ENCODE assay signal across 42 mouse cellular contexts in the genomic region with DNA sequence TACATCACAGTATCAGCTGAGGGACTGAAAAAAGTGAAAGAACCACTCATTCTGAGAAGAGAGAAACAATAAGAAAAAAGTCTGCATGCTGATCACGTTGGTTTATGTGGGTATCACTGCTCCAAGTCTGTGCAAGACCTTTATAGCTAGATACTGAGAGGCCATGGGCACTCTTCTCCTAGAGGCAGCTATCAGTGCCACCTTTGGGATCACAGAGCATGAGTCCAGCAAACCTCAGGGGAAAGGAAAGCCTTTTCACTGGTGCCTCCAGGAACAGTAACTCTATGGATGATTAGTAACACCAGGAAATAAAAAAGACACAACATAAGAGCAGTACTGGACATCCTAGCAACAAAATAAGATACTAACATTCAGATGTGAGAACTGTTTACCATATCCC. TPM values are rescaled to one million over a fixed set of nuclear protein-coding genes. Genes with fewer than 3 reads are reported as not detected.
"Had no signal": no experiment of that assay in that cellular context is flagged by ENCODE, and none has a peak within 500 bp of the region (broad histone marks: within the 10 kb centered on the region; RNA-seq: fewer than 3 reads in every experiment).

A gene (minus strand): TSS at position 101 of the 400 bp plus-strand sequence.

- ATAC-seq: hindbrain, embryonic 16.5 days; inflammation-experienced regulatory T-cells, adult 6 months; intestine, embryonic 15.5 days; intestine, embryonic 16.5 days; intestine, postnatal 0 days had no signal

- DNase-seq: heart, postnatal 10 days; heart, postnatal 14 days; heart, postnatal 36 days; heart, postnatal 4 days; kidney, adult 11 months; kidney, adult 18-20 months; kidney, adult 2 months; kidney, adult 8-10 months; kidney, adult 9 months; kidney, postnatal 10 days; kidney, postnatal 14 days; kidney, postnatal 25 days; kidney, postnatal 36 days; kidney, postnatal 4 days; layer of hippocampus, adult 9-11 months; layer of hippocampus, postnatal 36 days had no signal

- H3K4me3 ChIP-seq: heart, embryonic 10.5 days; heart, embryonic 12.5 days; heart, embryonic 13.5 days; heart, embryonic 15.5 days; hindbrain, embryonic 10.5 days; hindbrain, embryonic 12.5 days; hindbrain, embryonic 13.5 days; hindbrain, embryonic 15.5 days; intestine, embryonic 15.5 days; kidney, embryonic 15.5 days; layer of hippocampus, adult 2 months had no signal

- H3K27ac ChIP-seq: heart, embryonic 10.5 days; heart, embryonic 13.5 days; heart, embryonic 15.5 days; hindbrain, embryonic 10.5 days; hindbrain, embryonic 12.5 days; hindbrain, embryonic 13.5 days; hindbrain, embryonic 14.5 days; hindbrain, embryonic 15.5 days; intestine, embryonic 15.5 days; kidney, embryonic 15.5 days; kidney, postnatal 0 days; layer of hippocampus, adult 2 months had no signal

- H3K9ac ChIP-seq: heart, embryonic 12.5 days; heart, embryonic 13.5 days; heart, embryonic 15.5 days; hindbrain, embryonic 12.5 days; hindbrain, embryonic 13.5 days; hindbrain, embryonic 14.5 days; hindbrain, embryonic 15.5 days; intestine, embryonic 15.5 days; kidney, embryonic 15.5 days had no signal

- H3K27me3 ChIP-seq: heart, embryonic 12.5 days; heart, embryonic 13.5 days; heart, embryonic 15.5 days; hindbrain, embryonic 12.5 days; hindbrain, embryonic 13.5 days; hindbrain, embryonic 15.5 days; intestine, embryonic 15.5 days; kidney, embryonic 15.5 days had no signal

- H3K9me3 ChIP-seq: heart, embryonic 10.5 days; heart, embryonic 12.5 days; heart, embryonic 13.5 days; heart, embryonic 15.5 days; hindbrain, embryonic 10.5 days; hindbrain, embryonic 12.5 days; hindbrain, embryonic 13.5 days; hindbrain, embryonic 15.5 days; intestine, embryonic 15.5 days; kidney, embryonic 15.5 days had no signal

- H3K36me3 ChIP-seq: heart, embryonic 10.5 days; heart, embryonic 12.5 days; heart, embryonic 13.5 days; heart, embryonic 15.5 days; hindbrain, embryonic 10.5 days; hindbrain, embryonic 12.5 days; hindbrain, embryonic 13.5 days; hindbrain, embryonic 15.5 days; intestine, embryonic 15.5 days; kidney, embryonic 15.5 days had no signal

- H3K4me2 ChIP-seq: heart, embryonic 11.5 days; heart, embryonic 12.5 days; heart, embryonic 13.5 days; heart, embryonic 15.5 days; hindbrain, embryonic 12.5 days; hindbrain, embryonic 13.5 days; hindbrain, embryonic 14.5 days; hindbrain, embryonic 15.5 days; intestine, embryonic 15.5 days; kidney, embryonic 15.5 days had no signal

- H3K4me1 ChIP-seq: heart, embryonic 10.5 days; heart, embryonic 12.5 days; heart, embryonic 13.5 days; heart, embryonic 15.5 days; hindbrain, embryonic 10.5 days; hindbrain, embryonic 12.5 days; hindbrain, embryonic 13.5 days; hindbrain, embryonic 15.5 days; intestine, embryonic 15.5 days; kidney, embryonic 15.5 days had no signal

RNA-seq across cellular contexts. Expression of the gene that starts here (rescaled TPM):
- total RNA-seq: heart, postnatal 14 days; heart, postnatal 25 days; hematopoietic stem cell, adult 5-6 weeks had no signal
- polyA plus RNA-seq: heart, embryonic 11.5 days; heart, embryonic 12.5 days; heart, embryonic 13.5 days; heart, embryonic 14.5 days; heart, embryonic 15.5 days; heart, postnatal 0 days; hindbrain, embryonic 10.5 days; inflammation-experienced regulatory T-cells, adult 6 months; intestine, embryonic 14.5 days; intestine, embryonic 15.5 days; intestine, embryonic 16.5 days; intestine, postnatal 0 days; kidney, adult 2 months; kidney, embryonic 14.5 days; kidney, embryonic 15.5 days; kidney, embryonic 16.5 days; kidney, postnatal 0 days; large intestine, adult 2 months had no signal
